Mouse (Mus musculus) left cerebral cortex, postnatal 10 days (tissue): ENCODE data around the gene Pink1. TPM values are rescaled to one million over a fixed set of nuclear protein-coding genes. Genes with fewer than 3 reads are reported as not detected.

Source experiments
- DNase-seq, 2 experiments: peaks; one replicate each; pipeline ENCODE4 v3.0.0; 2021 to 2022; ENCODE audit warnings: low spot score in 2 of 2, mixed read lengths in 1 of 2; ENCODE audit errors: extremely low spot score in 1 of 2
- intact Hi-C: fragments of 180-260 bp; cut with DNase I; formaldehyde crosslinking; loops from one replicate; pipeline ENCODE4 v1.15.1; 2025
- total RNA-seq, 2 experiments: library from RNA; stranded (reverse); gene quantifications; 2 replicates each; pipeline ENCODE4 v1.2.3; 2021

The Pink1 gene
- total RNA-seq, 2 experiments from 2014 or later = 148 to 152 TPM

DNA sequence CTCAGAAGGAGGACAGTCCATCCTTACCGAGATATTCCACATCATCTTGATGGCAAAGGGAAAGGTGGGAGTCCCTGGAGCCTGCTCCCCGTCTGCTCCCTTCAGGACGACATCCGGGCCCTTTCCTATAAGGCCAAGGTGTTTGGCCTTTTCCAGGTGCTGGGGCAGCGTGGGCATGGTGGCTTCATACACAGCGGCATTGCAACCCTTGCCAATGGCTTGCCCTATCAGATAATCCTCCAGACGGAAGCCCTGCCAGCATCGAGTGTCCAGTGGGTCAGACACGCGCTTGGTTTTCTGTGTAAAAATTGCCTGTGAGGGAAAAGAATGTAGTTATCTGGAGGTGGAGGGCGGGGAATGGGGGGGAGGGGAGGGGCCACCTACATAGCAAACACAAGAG is 5.4 kb downstream of the Pink1 start:
- intact Hi-C loops = no loop called here
- DNase-seq = no peak

DNA sequence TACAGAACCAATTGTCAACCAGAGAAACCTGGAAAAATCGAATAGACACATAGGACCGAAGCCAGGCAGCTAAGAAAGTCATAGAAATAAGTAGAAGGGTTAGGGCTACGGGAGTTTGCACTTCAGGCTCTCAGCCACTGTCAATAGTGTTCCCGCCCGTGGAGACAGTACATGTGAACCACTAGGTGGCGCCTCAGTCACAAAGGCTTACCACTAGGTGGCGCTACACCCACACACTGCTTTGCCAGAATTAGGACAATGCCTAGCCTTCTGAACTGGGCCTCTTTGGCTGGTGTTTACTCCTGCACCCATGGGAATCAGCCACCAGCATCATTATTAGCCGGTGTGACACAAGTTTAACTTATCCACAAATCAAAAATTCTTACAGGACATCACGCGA is 6.6 kb downstream of the Pink1 start:
- intact Hi-C loops = loop anchor here (2.0 to 10.0 kb wide), 3 partner anchors 107 to 535 kb away; no protein-coding TSS in a partner anchor
- DNase-seq = peak; percentile 81 to 83

DNA sequence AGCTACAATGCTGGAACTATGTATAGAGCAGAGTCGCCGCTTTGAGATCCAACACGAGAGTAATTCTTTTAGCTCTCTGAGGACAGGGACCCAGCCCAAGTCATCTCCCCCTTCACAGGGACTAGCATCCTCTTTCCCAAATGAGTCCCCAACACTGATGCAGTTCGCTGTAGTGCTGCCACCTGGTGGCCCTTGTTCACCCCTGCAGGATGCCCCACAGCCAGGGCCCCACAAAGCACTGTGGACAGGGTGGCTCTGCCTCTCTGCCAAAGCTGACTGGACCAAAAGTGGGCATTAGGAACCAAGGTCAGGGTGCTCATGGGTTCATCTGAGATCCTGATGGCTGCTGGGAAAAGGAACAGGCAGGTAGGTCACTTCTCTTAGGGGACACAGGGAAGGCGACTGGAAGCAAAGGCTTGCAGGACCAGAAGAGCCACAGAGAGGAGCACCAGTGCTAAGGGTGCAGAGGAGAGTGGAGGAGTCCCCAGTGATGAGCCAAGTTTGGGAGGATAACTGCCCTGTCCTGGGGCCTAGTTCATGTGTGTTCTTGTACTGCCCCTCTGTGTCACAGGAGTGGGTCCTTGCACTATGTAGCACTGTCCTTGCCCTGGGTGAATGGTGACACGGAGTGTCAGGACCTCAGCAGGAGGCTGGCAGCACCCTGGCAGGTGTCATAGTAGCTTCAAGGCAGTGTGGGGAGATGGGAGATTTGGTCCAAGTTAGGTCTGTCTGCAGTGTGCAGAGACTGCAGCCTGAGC is 7.4 kb downstream of the Pink1 start:
- intact Hi-C loops = loop anchor here (2.0 to 10.0 kb wide), 3 partner anchors 108 to 536 kb away; no protein-coding TSS in a partner anchor
- peak in 1 of 2 experiments; percentile 67 for DNase-seq

DNA sequence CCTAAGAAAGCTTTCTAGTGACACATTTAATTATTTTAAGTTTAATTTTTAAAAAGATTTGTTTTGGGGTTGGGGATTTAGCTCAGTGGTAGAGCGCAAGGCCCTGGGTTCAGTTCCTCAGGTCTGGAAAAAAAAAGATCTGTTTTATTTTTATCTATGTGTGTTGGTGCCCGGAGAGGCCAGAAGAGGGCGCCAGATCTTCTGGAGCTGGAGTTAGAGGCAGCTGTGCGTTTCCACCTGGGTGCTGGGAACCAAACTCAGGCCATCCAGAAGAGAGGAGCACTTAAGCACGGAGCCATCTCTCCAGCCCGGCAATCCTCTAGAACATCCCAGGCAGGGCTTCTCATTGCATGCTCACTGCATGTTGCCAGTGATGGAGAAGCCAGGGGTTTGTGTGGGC is 9.7 kb downstream of the Pink1 start:
- intact Hi-C loops = loop anchor here (10.0 kb wide), 2 partner anchors 352 to 538 kb away; no protein-coding TSS in a partner anchor
- DNase-seq = no peak

DNA sequence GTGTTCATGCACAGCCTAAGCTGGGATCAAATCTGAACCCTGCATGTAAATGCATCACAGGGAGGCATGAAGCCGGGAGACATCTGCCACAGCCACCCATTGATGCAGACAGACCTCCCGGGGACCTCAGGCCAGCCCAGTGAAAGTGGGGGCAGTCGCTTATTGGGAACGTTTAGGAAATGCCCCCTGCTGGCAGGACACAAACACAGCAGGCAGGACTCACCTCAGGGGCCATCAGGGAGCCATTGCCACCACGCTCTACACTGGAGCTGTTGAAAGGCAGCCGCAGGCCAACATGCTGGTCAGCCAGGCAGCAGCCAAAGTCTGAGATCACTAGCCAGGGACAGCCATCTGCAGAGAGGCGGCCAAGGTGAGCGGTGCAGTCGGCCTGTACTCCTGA is 10.3 kb downstream of the Pink1 start:
- intact Hi-C loops = loop anchor here (10.0 kb wide), 2 partner anchors 351 to 539 kb away; no protein-coding TSS in a partner anchor
- no peak for DNase-seq

DNA sequence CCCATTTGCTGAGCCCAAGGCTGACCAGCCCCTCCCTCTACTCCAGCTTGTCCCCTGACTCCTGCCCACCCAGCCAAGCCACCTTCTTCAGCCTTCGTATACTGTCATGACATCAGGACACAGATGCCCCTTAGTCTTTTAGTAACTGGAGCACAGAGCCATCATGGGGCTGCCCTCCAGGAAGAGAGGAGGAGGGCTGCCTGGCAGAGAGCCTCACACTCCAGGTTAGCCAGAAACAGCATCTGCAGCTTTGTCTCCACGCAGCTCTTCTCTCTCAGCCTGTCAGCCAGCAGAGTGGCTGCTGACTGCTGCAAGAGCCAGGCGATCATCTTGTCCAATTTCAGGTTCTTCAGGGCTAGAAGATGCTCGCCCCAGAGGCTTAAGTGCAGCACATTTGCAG is 12.3 kb downstream of the Pink1 start:
- DNase-seq = no peak
- intact Hi-C loops = loop anchor here (10.0 kb wide), 2 partner anchors 349 to 541 kb away; no protein-coding TSS in a partner anchor

DNA sequence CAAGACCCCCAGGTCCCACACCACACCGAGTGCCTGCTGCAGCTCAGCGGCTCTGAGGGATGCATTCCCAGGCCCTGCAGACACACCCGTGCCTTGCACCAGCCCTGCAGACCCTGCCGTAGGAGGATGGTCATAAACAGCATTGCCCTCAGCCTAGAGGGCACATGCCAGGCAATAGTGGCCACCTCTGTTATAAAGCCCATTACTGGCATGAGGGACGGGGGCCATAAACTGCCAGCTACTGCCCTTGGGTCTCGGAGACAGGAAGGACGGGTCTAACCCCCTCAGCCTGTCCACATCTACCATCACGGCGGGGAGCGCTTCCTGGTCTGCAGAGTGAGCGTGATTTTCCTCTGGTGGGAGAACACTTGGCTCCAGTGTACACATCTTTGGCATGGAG is 13.1 kb downstream of the Pink1 start:
- no peak for DNase-seq
- intact Hi-C loops = loop anchor here (10.0 kb wide), 2 partner anchors 348 to 542 kb away; no protein-coding TSS in a partner anchor

DNA sequence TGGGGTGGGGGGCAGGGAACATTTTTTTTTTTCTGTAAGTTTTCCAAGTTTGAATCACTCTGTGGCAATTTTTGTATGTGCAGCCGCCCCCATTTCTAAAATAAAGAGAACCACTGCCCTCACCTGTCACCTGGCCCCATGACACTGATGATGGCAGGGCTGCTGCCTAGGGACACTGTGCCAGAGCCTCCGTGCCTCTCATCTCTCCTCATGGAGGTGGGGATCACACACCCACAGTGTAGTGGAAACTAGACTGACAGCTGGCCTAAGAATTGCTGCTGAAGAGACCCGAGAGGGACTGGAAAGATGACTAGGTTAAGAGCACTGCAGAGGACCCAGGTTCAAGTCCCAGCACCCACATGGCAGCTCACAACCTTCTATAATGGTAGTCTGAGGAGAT is 14.0 kb downstream of the Pink1 start:
- intact Hi-C loops = loop anchor here (10.0 kb wide), 2 partner anchors 347 to 543 kb away; no protein-coding TSS in a partner anchor
- DNase-seq = no peak

DNA sequence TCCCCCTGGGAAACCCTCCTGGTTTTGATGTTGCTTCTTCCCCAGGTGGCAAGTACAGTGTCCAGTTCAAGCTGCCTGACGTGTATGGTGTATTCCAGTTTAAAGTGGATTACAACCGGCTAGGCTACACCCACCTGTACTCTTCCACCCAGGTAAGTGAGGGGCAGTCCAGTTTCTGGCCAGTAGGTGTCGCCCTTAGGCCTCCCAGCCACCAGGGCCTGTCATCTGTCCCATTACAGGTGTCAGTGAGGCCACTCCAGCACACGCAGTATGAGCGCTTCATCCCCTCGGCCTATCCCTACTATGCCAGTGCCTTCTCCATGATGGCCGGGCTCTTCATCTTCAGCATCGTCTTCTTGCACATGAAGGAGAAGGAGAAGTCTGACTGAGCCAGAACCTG is 14.5 kb downstream of the Pink1 start:
- DNase-seq = no peak
- intact Hi-C loops = loop anchor here (10.0 kb wide), 2 partner anchors 347 to 543 kb away; no protein-coding TSS in a partner anchor

DNA sequence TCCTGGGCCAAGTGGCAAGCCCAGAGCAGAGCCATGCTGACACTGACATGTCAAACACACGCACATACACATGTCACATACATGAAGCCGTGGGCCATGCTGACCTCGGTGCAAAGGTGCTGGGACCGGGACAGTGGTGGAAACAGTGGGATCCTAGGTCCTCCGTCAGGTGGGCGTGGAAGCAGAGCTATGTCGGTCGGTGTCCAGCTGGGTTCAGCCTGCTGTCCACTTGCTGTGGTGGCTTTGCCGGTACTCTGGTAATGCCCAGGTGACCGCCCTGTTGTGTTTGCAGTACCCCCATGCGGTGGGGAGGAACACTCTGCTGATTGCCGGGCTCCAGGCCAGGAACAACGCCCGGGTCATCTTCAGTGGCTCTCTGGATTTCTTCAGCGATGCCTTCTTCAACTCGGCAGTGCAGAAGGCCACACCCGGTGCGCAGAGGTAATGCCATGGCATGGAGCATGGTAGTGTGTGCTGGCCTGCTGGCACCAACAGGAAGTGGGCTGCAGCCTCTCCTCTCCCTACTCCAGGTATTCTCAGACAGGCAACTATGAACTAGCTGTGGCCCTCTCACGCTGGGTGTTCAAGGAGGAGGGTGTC is 15.7 kb downstream of the Pink1 start:
- DNase-seq = no peak
- intact Hi-C loops = loop anchor here (10.0 kb wide), 2 partner anchors 346 to 544 kb away; no protein-coding TSS in a partner anchor

DNA sequence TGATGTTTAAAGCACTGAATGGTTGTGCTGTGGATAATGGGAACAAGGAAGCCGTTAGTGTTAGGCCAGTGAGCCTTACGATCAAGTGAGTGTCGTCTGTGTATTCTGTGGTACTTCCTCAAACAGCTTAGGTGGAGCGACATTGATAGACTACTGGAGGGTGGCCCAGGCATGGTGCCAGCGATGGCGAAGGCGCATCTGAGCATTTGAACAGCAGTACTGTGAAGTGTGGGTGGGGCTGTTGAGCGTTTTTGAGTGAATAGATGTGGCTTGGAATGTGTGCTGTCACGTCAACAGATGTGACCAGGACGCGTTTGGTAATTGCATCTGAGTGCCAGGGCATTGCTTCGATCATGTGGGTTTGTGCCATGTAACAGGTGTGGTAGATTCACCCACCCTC is 18.4 kb downstream of the Pink1 start:
- intact Hi-C loops = no loop called here
- DNase-seq = no peak

DNA sequence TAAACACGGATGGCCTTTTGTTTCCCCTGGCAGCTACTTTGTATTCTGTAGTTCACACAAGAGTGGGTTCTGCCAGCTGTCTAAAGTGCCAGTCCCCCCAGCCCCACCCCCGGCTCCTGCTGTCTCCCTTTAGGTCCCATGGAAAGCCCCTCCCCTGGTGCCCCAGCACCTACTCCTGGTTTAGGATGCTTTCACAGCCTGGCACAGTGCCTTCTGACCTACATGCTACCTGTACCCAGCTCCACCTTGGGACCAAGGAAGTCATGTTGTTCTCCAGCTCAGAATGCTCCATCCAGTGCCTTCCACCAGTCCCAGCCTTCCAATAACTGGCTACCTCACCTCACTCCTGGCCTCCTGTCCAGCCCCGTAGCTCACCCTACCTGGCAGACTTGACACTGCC is 19.1 kb downstream of the Pink1 start:
- DNase-seq = no peak
- intact Hi-C loops = no loop called here

DNA sequence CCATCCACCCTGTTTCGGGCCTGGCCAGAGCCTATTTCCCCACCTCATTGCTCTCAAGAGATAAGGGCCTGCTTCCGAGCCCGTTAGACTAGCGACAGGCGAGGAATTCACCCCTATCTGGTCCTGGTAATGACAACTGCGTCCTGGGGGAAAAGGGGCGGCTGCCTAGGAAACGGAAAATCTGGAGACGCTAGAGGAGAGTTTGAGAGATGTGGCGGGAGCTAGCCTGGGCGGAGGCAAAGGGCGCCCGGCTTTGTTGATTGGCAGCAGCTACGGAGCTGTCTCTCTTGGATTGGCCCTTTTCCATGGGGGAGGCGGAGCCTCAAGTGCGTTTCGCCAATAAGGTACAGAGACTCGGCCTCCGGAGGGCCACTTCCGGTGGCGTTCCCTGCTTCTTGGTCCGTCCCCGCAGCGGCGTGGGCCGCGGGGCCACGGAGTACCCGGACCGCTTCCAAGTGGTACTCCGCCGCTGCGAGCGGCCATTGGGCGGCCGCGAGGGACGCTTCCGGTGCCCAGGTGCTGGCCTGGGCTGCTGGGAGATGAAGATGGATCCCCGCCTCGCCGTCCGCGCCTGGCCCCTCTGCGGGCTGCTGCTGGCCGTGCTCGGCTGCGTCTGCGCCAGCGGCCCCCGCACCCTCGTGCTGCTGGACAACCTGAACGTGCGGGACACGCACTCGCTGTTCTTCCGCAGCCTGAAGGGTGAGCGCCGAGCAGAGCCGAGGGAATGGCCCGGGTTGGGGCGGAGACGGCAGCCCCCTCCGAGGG is 21.6 kb downstream of the Pink1 start, which contains the start of gene Ddost:
Ddost (plus strand) TSS at position 391 of the 765 bp plus-strand sequence.
- DNase-seq = peak; percentile 99 to 100
- intact Hi-C loops = no loop called here

DNA sequence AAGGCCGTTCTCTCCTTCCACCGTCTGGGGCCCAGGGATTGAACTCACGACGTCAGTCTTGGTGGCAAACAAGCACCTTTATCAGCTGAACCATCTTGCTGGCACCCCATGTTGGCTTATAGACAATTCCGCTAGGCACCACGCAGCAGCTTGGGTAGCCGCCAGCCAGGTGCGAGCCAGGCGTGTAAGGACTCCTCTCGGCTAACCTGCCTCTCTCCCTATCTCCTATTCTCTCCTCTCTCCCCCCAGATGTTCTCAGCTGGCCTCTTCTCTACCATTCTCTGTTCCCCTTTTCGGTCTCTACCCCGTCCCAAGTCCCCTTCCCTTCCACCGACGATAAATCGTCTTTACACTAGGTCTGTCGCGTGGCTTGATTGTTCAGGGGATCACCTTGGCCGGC is 22.4 kb downstream of the Pink1 start:
- no peak for DNase-seq
- intact Hi-C loops = no loop called here

DNA sequence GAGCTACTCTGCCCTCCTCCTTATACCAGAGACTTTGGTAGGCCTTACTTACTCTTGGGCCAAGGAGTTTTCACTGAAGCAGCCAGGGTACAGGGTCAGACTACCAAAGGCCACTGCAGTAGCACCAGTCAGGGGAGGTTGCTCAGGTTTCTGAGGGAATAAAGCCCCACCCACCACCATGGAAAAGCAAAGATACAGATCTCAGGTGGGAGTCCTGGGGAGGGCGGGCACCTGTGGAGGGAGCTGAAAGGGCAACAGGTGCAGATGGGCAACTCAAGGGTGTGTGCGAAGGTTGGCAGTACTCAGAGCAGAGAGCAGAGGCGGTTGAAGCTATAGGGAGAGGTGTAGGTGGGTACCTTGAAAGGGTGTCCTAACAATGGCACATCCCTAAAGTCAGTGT is 23.1 kb downstream of the Pink1 start:
- no peak for DNase-seq
- intact Hi-C loops = no loop called here

DNA sequence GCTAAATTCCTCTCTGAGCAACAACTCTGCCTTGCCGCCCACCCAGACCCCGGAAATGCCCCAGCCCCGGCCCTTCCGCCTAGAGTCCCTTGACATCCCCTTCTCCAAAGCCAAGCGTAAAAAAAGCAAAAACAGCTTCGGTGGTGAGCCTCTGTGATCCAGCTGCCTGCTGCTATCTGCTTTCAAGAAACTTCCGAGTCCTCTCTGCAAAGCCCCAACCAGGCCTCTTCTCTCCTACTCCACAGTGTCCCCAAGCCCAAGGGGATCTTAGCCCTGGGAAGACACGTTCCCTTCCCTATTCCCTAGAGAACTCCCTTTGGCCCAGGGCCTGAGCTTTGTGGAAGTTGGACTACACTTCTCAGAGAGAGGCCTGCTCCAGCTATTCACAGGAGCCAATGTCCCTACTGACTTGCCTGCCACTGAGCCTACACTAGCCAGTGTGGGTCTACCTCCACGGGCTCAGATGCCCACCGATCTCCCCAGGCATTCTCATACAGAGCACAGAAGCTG is 24.8 kb downstream of the Pink1 start:
- intact Hi-C loops = no loop called here
- no peak for DNase-seq

DNA sequence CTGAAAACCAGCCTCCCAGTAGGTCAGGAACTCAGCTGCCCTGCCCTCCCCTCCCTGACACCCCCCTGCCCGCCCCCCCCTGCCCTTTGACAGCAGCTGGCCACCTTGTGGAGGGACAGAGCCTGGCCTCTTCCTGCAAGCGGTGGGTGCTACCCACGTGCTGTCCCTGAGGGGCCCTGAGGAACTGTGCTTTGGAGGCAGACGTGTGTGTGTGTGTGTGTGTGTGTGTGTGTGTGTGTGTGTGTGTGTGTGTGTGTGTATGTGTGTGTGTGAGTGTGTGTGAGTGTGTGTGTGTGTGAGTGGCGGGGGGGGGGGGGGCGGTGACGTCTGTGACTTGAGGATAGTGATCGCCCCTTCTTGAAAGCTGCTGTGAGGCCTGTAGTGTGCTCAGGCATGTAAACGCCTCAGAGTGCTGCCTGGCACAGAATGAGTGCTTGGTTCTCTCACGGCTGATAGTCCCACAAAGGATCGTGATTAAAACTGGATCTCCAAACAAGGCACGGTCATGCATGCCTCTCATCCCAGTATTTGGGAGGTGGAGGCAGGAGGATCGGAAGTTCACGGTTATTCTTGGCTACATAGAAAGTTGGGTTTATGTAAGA is 32.1 kb downstream of the Pink1 start:
- intact Hi-C loops = no loop called here

DNA sequence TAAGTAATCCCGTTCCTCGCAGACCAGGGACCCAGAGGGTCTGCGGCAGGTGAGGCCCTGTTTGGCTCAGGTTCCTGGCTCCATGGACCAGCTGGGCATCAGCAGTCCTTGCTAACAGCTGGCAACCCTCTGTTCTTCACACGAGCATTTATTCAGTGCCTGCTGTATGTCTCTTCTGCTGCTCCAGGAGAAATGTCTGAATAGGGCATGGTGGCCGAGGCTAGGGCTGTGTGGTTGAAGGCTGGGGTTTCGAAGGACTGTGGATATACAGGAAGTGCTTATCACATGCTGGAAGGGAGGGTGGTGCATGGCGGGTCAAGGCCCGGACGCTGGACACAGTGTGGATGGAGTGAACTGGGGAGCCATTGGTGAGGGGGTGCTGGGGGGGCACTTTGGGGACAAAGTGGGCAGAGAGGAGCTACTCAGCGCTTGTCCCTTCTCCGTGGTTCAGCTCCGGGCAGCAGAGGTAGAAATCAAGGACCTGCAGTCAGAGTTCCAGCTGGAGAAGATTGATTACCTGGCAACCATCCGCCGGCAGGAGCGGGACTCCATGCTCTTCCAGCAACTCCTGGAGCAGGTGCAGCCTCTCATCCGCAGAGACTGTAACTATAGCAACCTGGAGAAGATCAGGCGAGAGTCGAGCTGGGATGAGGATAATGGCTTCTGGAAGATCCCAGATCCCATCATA is 32.7 kb downstream of the Pink1 start:
- no peak for DNase-seq
- intact Hi-C loops = no loop called here

More for the DNA sequence above, 32.1 kb downstream of the Pink1 start:
- DNase-seq = no peak
